Mouse (Mus musculus) limb, embryonic 14.5 days (tissue): ENCODE data around the gene Nol4l. TPM values are rescaled to one million over a fixed set of nuclear protein-coding genes. Genes with fewer than 3 reads are reported as not detected.

Experiments used
- ATAC-seq: fragments of 200-750 bp; cut with Nextera tagmentation; 2 replicates; pipeline ENCODE4 v1.8.0; 2017; ENCODE audit warnings: low read depth, moderate number of reproducible peaks, moderate TSS enrichment; ENCODE audit not compliant: low FRiP score
- DNase-seq: peaks from one replicate; pipeline ENCODE4 v3.0.0-alpha.2; 2015; ENCODE audit warnings: low spot score
- H3K27ac ChIP-seq: fragments of 300-500 bp; sonication (generic); replicated peaks from 2 replicates; pipeline ENCODE4 v1.5.1; 2014; ENCODE audit warnings: low read depth, mild to moderate bottlenecking, low read length, moderate library complexity, mixed read lengths
- H3K27me3 ChIP-seq: fragments of 300-500 bp; sonication (generic); 2 replicates; pipeline ENCODE4 v1.6.1; 2014; ENCODE audit warnings: low read length, mixed read lengths; ENCODE audit not compliant: control insufficient read depth, insufficient read depth
- H3K36me3 ChIP-seq: fragments of 300-500 bp; sonication (generic); 2 replicates; pipeline ENCODE4 v1.6.1; 2014; ENCODE audit warnings: mild to moderate bottlenecking, low read length, moderate library complexity, mixed read lengths; ENCODE audit not compliant: control insufficient read depth, insufficient read depth
- H3K4me1 ChIP-seq: fragments of 300-500 bp; sonication (generic); 2 replicates; pipeline ENCODE4 v1.6.1; 2014; ENCODE audit warnings: antibody characterized with exemption, low read length, mixed read lengths; ENCODE audit not compliant: control insufficient read depth, insufficient read depth
- H3K4me2 ChIP-seq: fragments of 300-500 bp; sonication (generic); replicated peaks from 2 replicates; pipeline ENCODE4 v1.6.1; 2014; ENCODE audit warnings: low read depth, mild to moderate bottlenecking, low read length, moderate library complexity; ENCODE audit not compliant: severe bottlenecking
- H3K4me3 ChIP-seq: fragments of 300-500 bp; sonication (generic); replicated peaks from 2 replicates; pipeline ENCODE4 v1.5.1; 2014; ENCODE audit warnings: low read length
- H3K9ac ChIP-seq: fragments of 300-500 bp; sonication (generic); 2 replicates; pipeline ENCODE4 v1.6.1; 2014; ENCODE audit warnings: mild to moderate bottlenecking, low read depth, low read length, moderate library complexity; ENCODE audit not compliant: severe bottlenecking
- H3K9me3 ChIP-seq: fragments of 300-500 bp; sonication (generic); 2 replicates; pipeline ENCODE4 v1.6.1; 2016; ENCODE audit warnings: low read length; ENCODE audit not compliant: control insufficient read depth
- POLR2A ChIP-seq: fragments of 200-500 bp; IDR thresholded peaks from 2 replicates; pipeline ENCODE4 v1.8.0; 2012; ENCODE audit warnings: inconsistent platforms, mild to moderate bottlenecking, moderate library complexity, borderline replicate concordance; ENCODE audit not compliant: insufficient read depth, insufficient read length; ENCODE audit errors: extremely low read depth
- WGBS: fragments of 180-500 bp; shearing (Covaris S2); extraction: QIAGEN DNeasy Blood & Tissue Kit; methylation state at CpG from one replicate; pipeline ENCODE4 v1.1.7; 2014; 5-methylcytosine and 5-hydroxymethylcytosine counted together
- polyA plus RNA-seq, 2 experiments: library from polyadenylated mRNA; depleted of rRNA in 1 of 2; stranded (reverse) in 1 of 2; unstranded in 1 of 2; fragments of >200 nt; fragmentation: Nextera tagmentation in 1 of 2; extraction: Ambion mirVana in 1 of 2; gene quantifications; 2 replicates each; pipeline versions ENCODE4 v1.2.1 to v1.2.3; 2012 to 2014

Nol4l gene
- polyA plus RNA-seq, 2 experiments = 10.1 to 19.5 TPM

- no peak for TF ChIP-seq POLR2A
- DNase-seq = no peak
- Histone ChIP-seq H3K27ac (no peak overlapping the region), H3K4me3 (no peak overlapping the region), H3K27me3 (no peaks in the 10 kb centered on the region), H3K4me2 (no peak overlapping the region), H3K36me3 (no peaks in the 10 kb centered on the region), H3K4me1 (0 out of 2 replicates have a peak, but pooled peaks cover 1% of the 10 kb centered on the region), H3K9ac (peak overlapping the region; percentile 8; the same call in 1 of the 2 replicates), H3K9me3 (no peaks in the 10 kb centered on the region)
- WGBS = 41% methylated on average over 4 of the region's 4 CpGs
- ATAC-seq = 0 out of 2 replicates have a peak, but pooled peaks have one; percentile 34
Measured at GRCm38 (mm10) chr2:153469764-153470163, 60.0 kb downstream of the Nol4l start.

GRCm38 (mm10) chr2:153469317-153469716 is 60.5 kb downstream of the Nol4l start:
- Histone ChIP-seq H3K9me3 (no peaks in the 10 kb centered on the region), H3K4me2 (no peak overlapping the region), H3K27ac (no peak overlapping the region), H3K9ac (no peak overlapping the region), H3K4me3 (no peak overlapping the region), H3K4me1 (no peaks in the 10 kb centered on the region), H3K36me3 (no peaks in the 10 kb centered on the region), H3K27me3 (no peaks in the 10 kb centered on the region)
- DNase-seq = no peak
- no peak for ATAC-seq
- TF ChIP-seq POLR2A = no peak
- 33% methylated on average over 2 of the region's 2 CpGs for WGBS

DNA sequence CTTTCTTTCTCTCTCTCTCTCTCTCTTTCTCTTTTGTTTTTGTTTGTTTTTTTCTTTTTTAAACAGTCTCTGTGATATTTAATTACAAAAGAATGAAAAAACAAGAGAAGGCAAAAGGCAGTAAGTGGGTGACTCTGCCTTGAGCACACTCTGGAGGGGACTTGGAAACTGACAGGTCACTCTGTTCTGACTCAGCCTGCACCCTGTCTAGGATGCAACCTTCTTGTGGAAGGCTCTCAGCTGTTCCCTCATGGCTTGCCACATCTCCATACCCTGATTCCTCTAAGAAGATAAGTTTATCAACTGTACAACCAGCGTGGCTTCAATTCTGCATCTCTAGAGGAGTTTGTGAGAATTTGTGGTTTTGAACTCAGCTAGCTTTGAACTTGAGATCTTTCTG is 62.4 kb downstream of the Nol4l start:
- Histone ChIP-seq H3K36me3 (no peaks in the 10 kb centered on the region), H3K9ac (no peak overlapping the region), H3K27me3 (no peaks in the 10 kb centered on the region), H3K27ac (no peak overlapping the region), H3K4me2 (no peak overlapping the region), H3K4me3 (no peak overlapping the region), H3K9me3 (no peaks in the 10 kb centered on the region), H3K4me1 (no peaks in the 10 kb centered on the region)
- DNase-seq (no peak), ATAC-seq (no peak)
- WGBS = 81% methylated on average over 1 of the region's 1 CpGs
- TF ChIP-seq POLR2A = no peak

DNA sequence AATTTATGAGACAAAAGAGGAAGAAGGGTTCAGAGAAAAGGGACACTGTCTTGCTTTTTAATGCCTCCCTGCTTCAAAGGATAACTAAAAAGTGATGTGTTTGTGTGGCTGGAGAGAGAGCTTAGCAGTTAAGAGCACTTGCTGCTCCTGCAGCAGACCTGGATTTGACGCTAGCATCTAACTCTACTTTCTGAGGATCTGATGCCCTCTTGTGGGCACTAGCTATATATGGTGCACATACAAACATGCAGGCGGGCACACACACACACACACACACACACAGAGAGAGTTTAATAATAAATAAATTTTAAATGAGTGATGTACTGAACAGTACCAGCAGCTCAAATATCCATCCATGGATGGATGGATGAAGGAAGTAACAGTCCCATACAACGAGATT is 66.5 kb downstream of the Nol4l start:
- Histone ChIP-seq H3K27me3 (no peaks in the 10 kb centered on the region), H3K9me3 (no peaks in the 10 kb centered on the region), H3K27ac (no peak overlapping the region), H3K4me2 (no peak overlapping the region), H3K4me1 (peaks cover 4% of the 10 kb centered on the region; the same call in 1 of the 2 replicates), H3K4me3 (no peak overlapping the region), H3K9ac (no peak overlapping the region), H3K36me3 (no peaks in the 10 kb centered on the region)
- no peak for TF ChIP-seq POLR2A
- ATAC-seq = no peak
- DNase-seq = no peak
- WGBS = 74% methylated on average over 3 of the region's 3 CpGs

- no peak for DNase-seq
- TF ChIP-seq POLR2A = no peak
- peak overlapping the region; percentile 12; the same call in 1 of the 2 replicates for H3K9ac ChIP-seq
- H3K4me3 ChIP-seq = no peak overlapping the region
- ATAC-seq = no peak
- WGBS = 23% methylated on average over 3 of the region's 3 CpGs
- H3K4me1 ChIP-seq = peaks cover 12% of the 10 kb centered on the region; the same call in 1 of the 2 replicates
- H3K9me3 ChIP-seq = no peaks in the 10 kb centered on the region
- H3K36me3 ChIP-seq = no peaks in the 10 kb centered on the region
- peak overlapping the region; percentile 52 for H3K27ac ChIP-seq
- H3K27me3 ChIP-seq = no peaks in the 10 kb centered on the region
- no peak overlapping the region for H3K4me2 ChIP-seq
Measured at GRCm38 (mm10) chr2:153458022-153458441, 71.7 kb downstream of the Nol4l start.
